Mouse (Mus musculus) lung, embryonic 14.5 days (tissue): ENCODE results near the gene Doc2b. TPM values are rescaled to one million over a fixed set of nuclear protein-coding genes. Genes with fewer than 3 reads are reported as not detected.

Source experiments
- ATAC-seq: fragments of 200-750 bp; cut with Nextera tagmentation; 2 replicates; pipeline ENCODE4 v1.8.0; 2017; ENCODE audit warnings: mild to moderate bottlenecking, moderate TSS enrichment, moderate library complexity; ENCODE audit not compliant: insufficient read depth
- DNase-seq: peaks from one replicate; pipeline ENCODE4 v3.0.0-alpha.2; 2015
- H3K27ac ChIP-seq: fragments of 300-500 bp; sonication (generic); 2 replicates; pipeline ENCODE4 v1.5.1; 2014; ENCODE audit warnings: low read depth, mild to moderate bottlenecking, moderate library complexity
- H3K27me3 ChIP-seq: fragments of 300-500 bp; sonication (generic); 2 replicates; pipeline ENCODE4 v1.6.1; 2014; ENCODE audit warnings: low read length, control low read depth; ENCODE audit not compliant: insufficient read depth
- H3K36me3 ChIP-seq: fragments of 300-500 bp; sonication (generic); 2 replicates; pipeline ENCODE4 v1.6.1; 2014; ENCODE audit warnings: control low read depth; ENCODE audit not compliant: insufficient read depth
- H3K4me1 ChIP-seq: fragments of 300-500 bp; sonication (generic); 2 replicates; pipeline ENCODE4 v1.6.1; 2014; ENCODE audit warnings: antibody characterized with exemption, control low read depth; ENCODE audit not compliant: insufficient read depth
- H3K4me2 ChIP-seq: fragments of 300-500 bp; sonication (generic); 2 replicates; pipeline ENCODE4 v1.6.1; 2014; ENCODE audit warnings: mild to moderate bottlenecking
- H3K4me3 ChIP-seq: fragments of 300-500 bp; sonication (generic); 2 replicates; pipeline ENCODE4 v1.5.1; 2014; ENCODE audit warnings: low read depth, low read length
- H3K9ac ChIP-seq: fragments of 300-500 bp; sonication (generic); 2 replicates; pipeline ENCODE4 v1.6.1; 2014
- H3K9me3 ChIP-seq: fragments of 300-500 bp; sonication (generic); 2 replicates; pipeline ENCODE4 v1.6.1; 2016; ENCODE audit warnings: low read depth, low read length, control low read depth
- CTCF ChIP-seq: IDR thresholded peaks from 2 replicates; pipeline ENCODE4 v1.5.1; 2016; ENCODE audit warnings: antibody characterized with exemption, low read depth
- WGBS: fragments of 180-500 bp; shearing (Covaris S2); extraction: QIAGEN DNeasy Blood & Tissue Kit; methylation state at CpG from one replicate; pipeline ENCODE4 v1.1.7; 2014; 5-methylcytosine and 5-hydroxymethylcytosine counted together
- polyA plus RNA-seq: library from polyadenylated mRNA; unstranded; fragments of >200 nt; fragmentation: Nextera tagmentation; extraction: Ambion mirVana; gene quantifications from 2 replicates; pipeline ENCODE4 v1.2.1, GENCODE M21; 2014

The Doc2b gene
- polyA plus RNA-seq, 1 experiment from 2014 or later, result 1.1 TPM

DNA sequence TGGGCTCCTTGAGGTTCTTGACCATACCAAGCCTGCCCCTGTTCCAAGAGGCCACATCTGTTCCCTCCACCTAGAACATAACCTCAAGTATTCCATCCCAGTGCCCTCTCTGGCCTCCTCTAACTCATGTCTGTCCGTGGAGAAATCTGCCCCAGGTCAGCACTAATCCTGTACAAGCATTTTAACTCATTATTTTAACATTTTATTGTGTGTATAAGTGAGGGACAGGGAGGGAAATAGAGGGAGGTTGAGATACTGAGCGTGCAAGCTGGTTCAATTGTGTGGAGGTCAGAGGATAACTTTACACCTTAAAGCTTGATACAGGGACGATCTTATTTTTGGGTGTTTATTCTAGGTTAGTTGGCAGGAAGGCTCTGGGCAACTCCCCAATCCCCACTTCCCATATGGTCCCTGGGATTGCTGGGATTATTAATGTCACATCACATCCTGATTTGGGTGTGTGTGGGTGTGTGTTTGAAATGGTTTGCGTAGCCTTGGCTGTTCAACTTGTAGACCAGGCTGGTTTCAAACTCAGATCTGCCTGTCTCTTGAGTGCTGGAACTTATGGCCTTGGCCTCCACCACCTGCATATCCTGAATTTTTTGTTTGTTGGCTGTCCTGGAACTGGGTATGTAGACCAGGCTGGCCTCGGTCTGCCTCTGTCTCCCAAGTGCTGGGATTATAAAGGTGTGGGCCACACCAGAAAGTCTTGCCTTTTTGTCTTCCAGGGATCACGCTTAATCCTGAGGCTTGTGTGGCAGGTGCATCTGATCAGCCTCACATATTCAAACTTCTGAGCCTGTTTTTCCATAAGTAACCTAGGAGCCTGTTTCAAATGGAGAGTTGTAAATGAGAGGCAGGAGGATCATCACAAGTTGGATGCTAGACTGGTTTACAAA lies 27.5 kb downstream of the Doc2b start:
- WGBS, result 40% methylated on average over 6 of the region's 6 CpGs
- peaks cover 45% of the 10 kb centered on the region for H3K36me3 ChIP-seq

DNA sequence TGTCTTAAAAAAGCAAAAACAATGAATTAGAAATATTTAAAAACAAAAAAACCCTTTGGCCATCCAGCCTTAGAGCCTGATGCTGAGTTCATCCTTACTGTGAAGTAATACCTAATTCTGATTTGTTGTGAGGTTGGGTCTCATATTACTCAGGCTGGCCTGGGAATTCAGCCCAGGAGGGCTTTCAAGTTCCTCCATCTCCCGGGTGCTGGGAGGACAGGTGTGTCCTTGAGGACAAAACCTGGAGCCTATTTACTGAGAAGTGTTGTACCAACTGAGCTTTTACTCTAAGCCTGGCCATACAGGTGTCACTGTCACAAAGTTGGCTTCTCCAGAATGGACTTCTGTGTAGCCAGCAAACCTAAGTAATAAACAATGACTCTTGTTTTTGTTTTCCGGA lies 28.8 kb downstream of the Doc2b start:
- no peak overlapping the region for H3K27ac ChIP-seq
- no peaks in the 10 kb centered on the region for H3K27me3 ChIP-seq
- 59% methylated on average over 2 of the region's 2 CpGs for WGBS
- H3K4me1 ChIP-seq, result no peaks in the 10 kb centered on the region
- peaks cover 57% of the 10 kb centered on the region for H3K36me3 ChIP-seq
- H3K4me2 ChIP-seq, result no peak overlapping the region
- TF ChIP-seq CTCF, result no peak
- no peak overlapping the region for H3K4me3 ChIP-seq
- no peak overlapping the region for H3K9ac ChIP-seq
- no peak for DNase-seq
- H3K9me3 ChIP-seq, result no peaks in the 10 kb centered on the region
- no peak for ATAC-seq

More for the DNA sequence above, 27.5 kb downstream of the Doc2b start:
- Histone ChIP-seq H3K27me3 (no peaks in the 10 kb centered on the region), H3K4me2 (peak overlapping the region; percentile 43), H3K4me3 (no peak overlapping the region), H3K4me1 (no peaks in the 10 kb centered on the region), H3K27ac (0 out of 2 replicates have a peak overlapping the region, but pooled peaks have one; percentile 15), H3K9ac (no peak overlapping the region), H3K9me3 (no peaks in the 10 kb centered on the region)
- no peak for TF ChIP-seq CTCF
- ATAC-seq (peak; percentile 7; the same call in 1 of the 2 replicates), DNase-seq (no peak)

DNA sequence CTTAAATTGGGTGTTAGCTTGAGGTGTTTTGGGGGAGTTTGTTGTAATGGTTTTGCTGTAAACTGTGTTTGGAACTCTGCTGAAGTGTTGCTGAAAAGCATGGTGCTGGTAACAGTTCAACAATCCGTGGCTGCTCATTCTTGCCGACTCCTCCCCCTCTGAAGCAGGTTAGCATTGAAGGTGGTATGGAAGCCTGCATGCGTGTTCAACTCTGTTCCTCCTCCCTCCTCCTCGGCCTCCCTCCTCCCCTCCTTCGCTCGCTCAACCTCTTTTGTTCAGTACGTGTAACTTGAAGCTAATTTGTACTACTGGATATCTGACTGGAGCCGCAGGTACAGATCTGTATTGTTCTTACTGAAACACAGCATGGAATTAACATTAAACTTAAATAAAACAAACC lies 30.7 kb downstream of the Doc2b start:
- no peak for DNase-seq
- no peak overlapping the region for H3K27ac ChIP-seq
- TF ChIP-seq CTCF, result no peak
- H3K4me3 ChIP-seq, result no peak overlapping the region
- no peaks in the 10 kb centered on the region for H3K27me3 ChIP-seq
- H3K36me3 ChIP-seq, result peaks cover 75% of the 10 kb centered on the region
- no peak overlapping the region for H3K4me2 ChIP-seq
- H3K4me1 ChIP-seq, result no peaks in the 10 kb centered on the region
- WGBS, result 84% methylated on average over 8 of the region's 8 CpGs
- H3K9me3 ChIP-seq, result no peaks in the 10 kb centered on the region
- ATAC-seq, result no peak
- H3K9ac ChIP-seq, result no peak overlapping the region

DNA sequence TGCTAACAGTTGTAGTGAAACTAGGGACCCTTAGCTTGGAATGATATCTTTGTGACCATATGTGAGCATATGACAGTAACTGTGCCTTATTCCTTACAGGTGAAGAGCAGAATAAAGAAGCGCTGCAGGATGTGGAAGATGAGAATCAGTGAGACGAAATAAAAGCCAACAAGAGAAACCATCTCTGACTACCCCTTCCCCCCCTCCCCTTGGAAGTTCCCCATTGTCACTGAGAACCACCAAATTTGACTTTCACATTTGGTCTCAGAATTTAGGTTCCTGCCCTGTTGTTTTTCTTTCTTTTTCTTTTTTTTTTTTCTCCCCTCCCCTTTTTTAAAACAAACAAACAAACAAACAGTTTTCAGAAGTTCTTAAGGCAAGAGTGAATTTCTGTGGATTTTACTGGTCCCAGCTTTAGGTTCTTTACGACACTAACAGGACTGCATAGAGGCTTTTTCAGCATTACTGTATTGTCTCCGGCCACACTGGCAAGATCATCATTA lies 31.3 kb downstream of the Doc2b start:
- Histone ChIP-seq H3K27ac (no peak overlapping the region), H3K4me1 (no peaks in the 10 kb centered on the region), H3K4me3 (no peak overlapping the region), H3K9ac (no peak overlapping the region), H3K27me3 (no peaks in the 10 kb centered on the region), H3K9me3 (no peaks in the 10 kb centered on the region), H3K4me2 (no peak overlapping the region), H3K36me3 (peaks cover 81% of the 10 kb centered on the region)
- no peak for TF ChIP-seq CTCF
- ATAC-seq (no peak), DNase-seq (no peak)
- WGBS, result 78% methylated on average over 4 of the region's 4 CpGs

DNA sequence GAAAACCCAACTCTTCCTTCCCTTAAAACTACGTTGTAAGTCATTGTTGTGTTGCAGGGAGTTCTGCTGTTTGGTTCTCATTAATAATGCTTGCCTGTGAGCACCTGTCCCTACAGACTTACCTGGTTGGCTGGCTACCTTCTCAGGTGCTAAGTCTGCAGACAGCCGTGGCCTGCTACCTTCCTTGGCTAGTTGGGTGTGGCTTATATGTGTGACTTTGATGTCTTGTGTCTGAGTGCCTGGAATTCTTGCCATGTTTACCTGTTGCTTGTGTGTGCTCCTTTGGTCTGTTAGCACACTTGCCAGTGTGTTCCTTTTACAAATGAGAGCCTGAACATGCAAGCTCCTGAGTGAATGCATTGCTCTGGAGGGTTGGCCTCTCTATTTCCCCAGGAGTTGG lies 33.1 kb downstream of the Doc2b start:
- no peak overlapping the region for H3K4me3 ChIP-seq
- no peaks in the 10 kb centered on the region for H3K27me3 ChIP-seq
- H3K9ac ChIP-seq, result no peak overlapping the region
- H3K36me3 ChIP-seq, result peaks cover 96% of the 10 kb centered on the region
- no peak overlapping the region for H3K4me2 ChIP-seq
- TF ChIP-seq CTCF, result no peak
- no peak overlapping the region for H3K27ac ChIP-seq
- 68% methylated on average over 2 of the region's 2 CpGs for WGBS
- DNase-seq (no peak), ATAC-seq (no peak)
- no peaks in the 10 kb centered on the region for H3K4me1 ChIP-seq
- no peaks in the 10 kb centered on the region for H3K9me3 ChIP-seq

- H3K4me1 ChIP-seq, result no peaks in the 10 kb centered on the region
- H3K27me3 ChIP-seq, result no peaks in the 10 kb centered on the region
- H3K9ac ChIP-seq, result no peak overlapping the region
- H3K27ac ChIP-seq, result no peak overlapping the region
- DNase-seq (no peak), ATAC-seq (no peak)
- H3K9me3 ChIP-seq, result no peaks in the 10 kb centered on the region
- H3K4me3 ChIP-seq, result no peak overlapping the region
- 90% methylated on average over 5 of the region's 5 CpGs for WGBS
- H3K4me2 ChIP-seq, result no peak overlapping the region
- no peak for TF ChIP-seq CTCF
- H3K36me3 ChIP-seq, result peaks cover 94% of the 10 kb centered on the region
These were observed 35.1 kb downstream of the Doc2b start for GRCm38 (mm10) chr11:75760785-75761184.

DNA sequence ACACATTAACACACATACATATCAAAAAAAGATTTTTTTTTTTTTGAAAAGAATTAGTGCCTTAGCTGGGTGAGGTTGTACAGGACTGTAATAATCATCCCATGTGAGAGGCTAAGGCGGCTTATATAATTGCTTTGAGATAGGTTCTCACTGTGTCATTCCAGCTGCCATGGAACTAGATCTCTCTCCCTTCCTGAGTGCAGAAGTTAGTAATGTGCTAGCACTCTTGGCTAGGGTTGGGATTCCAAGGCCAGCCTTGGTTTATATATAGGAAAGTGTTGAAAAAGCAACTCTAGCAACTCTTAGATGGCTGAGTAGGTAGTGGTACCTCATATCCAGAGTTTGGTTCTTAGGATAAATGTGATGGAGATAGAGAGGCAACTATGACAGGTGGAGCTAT lies 37.3 kb downstream of the Doc2b start:
- Histone ChIP-seq H3K9me3 (no peaks in the 10 kb centered on the region), H3K4me1 (no peaks in the 10 kb centered on the region), H3K27me3 (no peaks in the 10 kb centered on the region), H3K9ac (no peak overlapping the region), H3K36me3 (peaks cover 85% of the 10 kb centered on the region), H3K4me3 (no peak overlapping the region), H3K27ac (no peak overlapping the region), H3K4me2 (no peak overlapping the region)
- TF ChIP-seq CTCF, result no peak
- DNase-seq, result no peak
- no peak for ATAC-seq
- 89% methylated on average over 1 of the region's 1 CpGs for WGBS
